Mouse (Mus musculus): ENCODE measurements at regions not wholly inside any gene's neighbourhood (a gene's known extent, or its start where the extent isn't known, plus 50 kb on each side); places are given as distances from the start of the nearest gene placed in this dataset.

- TF ChIP-seq CTCF (conservative IDR thresholded peaks at IDR 0.05; ENCODE audit: low read length) (no peak), NANOG (IDR thresholded peaks at IDR 0.05; ENCODE audit: borderline replicate concordance, low read length) (no peak), POU5F1 (IDR thresholded peaks at IDR 0.05; ENCODE audit: borderline replicate concordance, low read length) (no peak)
These were observed 364.0 kb upstream of the Dach1 start for GRCm38 (mm10) chr14:98533600-98533999.
